14 mouse cellular contexts compared by ENCODE assay signal in the genomic region with DNA sequence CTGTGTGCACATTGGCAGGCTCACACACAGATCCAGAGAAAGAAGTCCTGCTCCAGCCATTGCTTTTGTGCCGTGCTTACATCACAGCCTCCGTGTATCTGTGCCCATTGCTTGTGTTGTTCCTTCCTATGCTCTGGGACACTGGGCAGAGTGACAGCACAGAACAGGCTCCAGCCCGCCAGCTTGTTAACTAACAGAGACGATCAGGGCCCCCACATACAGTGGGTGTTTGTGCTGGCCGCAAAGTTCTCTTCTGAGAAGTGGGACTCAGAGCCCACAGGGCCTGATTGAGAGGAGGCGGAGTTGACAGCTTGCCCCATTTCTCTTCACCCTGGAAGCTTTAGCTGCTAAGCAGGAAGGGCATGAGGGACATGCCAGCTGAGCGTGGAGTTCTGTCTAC.
DNase-seq lines count a peak whose midpoint lies in the region; ATAC-seq and TF ChIP-seq lines count a peak whose summit lies in the region.
"Had no signal": no experiment of that assay in that cellular context is flagged by ENCODE, and none has a peak within 500 bp of the region (broad histone marks: within the 10 kb centered on the region; RNA-seq: fewer than 3 reads in every experiment).

No protein-coding gene starts in this region.

- H3K27me3 ChIP-seq in midbrain, embryonic 16.5 days (ENCODE audit: control insufficient read depth, insufficient read depth, low read depth, low read length) = no peaks in the 10 kb centered on the region
- H3K27me3 ChIP-seq: liver, embryonic 13.5 days; megakaryocyte, embryonic 14.5 days had no signal

- H3K36me3 ChIP-seq in midbrain, embryonic 16.5 days (ENCODE audit: control insufficient read depth, insufficient read depth, low read length) = peaks cover 37% of the 10 kb centered on the region

- no peaks in the 10 kb centered on the region for H3K9me3 ChIP-seq in midbrain, embryonic 16.5 days (replicated peaks; ENCODE audit: control insufficient read depth, low read length, poor library complexity, severe bottlenecking)
- H3K9me3 ChIP-seq: limb, embryonic 10.5 days; liver, embryonic 13.5 days had no signal

- H3K27ac ChIP-seq in midbrain, embryonic 16.5 days (ENCODE audit: low read length) = no peak overlapping the region
- H3K27ac ChIP-seq: limb, embryonic 10.5 days; liver, embryonic 13.5 days had no signal

- no peak overlapping the region for H3K9ac ChIP-seq in midbrain, embryonic 16.5 days (ENCODE audit: low read depth, low read length)
- H3K9ac ChIP-seq: liver, embryonic 13.5 days had no signal

- H3K4me1 ChIP-seq in midbrain, embryonic 16.5 days (ENCODE audit: control insufficient read depth, insufficient read depth, low read length) = no peaks in the 10 kb centered on the region
- H3K4me1 ChIP-seq: limb, embryonic 10.5 days; liver, embryonic 13.5 days had no signal

- intact Hi-C loops in left cerebral cortex, postnatal 36 days (cut with DNase I) = no loop called here

- DNase-seq in layer of hippocampus, adult 11-12 months (ENCODE audit: low spot score) = peak; percentile 74
- DNase-seq in layer of hippocampus, adult 9-10 months (ENCODE audit: low spot score) = no peak
- peak; percentile 4 for DNase-seq in brain, embryonic 14.5 days (ENCODE audit: low read depth)
- peak; percentile 55 for DNase-seq in gonadal fat pad, adult 2 months (ENCODE audit: low read depth)
- DNase-seq in left cerebral cortex, postnatal 36 days (ENCODE audit: low spot score in 2 of 2) = peak; percentile 47 to 73
- no peak for DNase-seq in B cell, adult 2 months
- DNase-seq: adrenal gland, adult 8-10 months; cerebellum, adult 2 months; liver, embryonic 13.5 days; thymus, adult 18-20 months had no signal

- no peak overlapping the region for H3K4me3 ChIP-seq in midbrain, embryonic 16.5 days (ENCODE audit: low read depth, low read length)
- H3K4me3 ChIP-seq: limb, embryonic 10.5 days; liver, embryonic 13.5 days; megakaryocyte, embryonic 14.5 days had no signal

- no peak overlapping the region for H3K4me2 ChIP-seq in midbrain, embryonic 16.5 days (ENCODE audit: low read length)
- H3K4me2 ChIP-seq: liver, embryonic 13.5 days had no signal

- TF ChIP-seq CTCF in brain, embryonic 14.5 days (IDR thresholded peaks at IDR 0.05; ENCODE audit: borderline replicate concordance, extremely low read depth, insufficient read depth, insufficient read length) = no peak

- ATAC-seq in midbrain, embryonic 16.5 days = no peak
- ATAC-seq: forebrain, embryonic 16.5 days had no signal

- WGBS in midbrain, embryonic 16.5 days = 93% methylated on average over 7 of the region's 7 CpGs

- TF ChIP-seq POLR2A in brain, embryonic 14.5 days (IDR thresholded peaks at IDR 0.05; ENCODE audit: borderline replicate concordance, extremely low read depth, insufficient read depth, insufficient read length, poor library complexity, severe bottlenecking) = no peak

Comparison
In these comparisons a context has a peak if more than half of its experiments do, and no peak if none do; other contexts are left out.
1. DNase-seq: peak in layer of hippocampus, adult 11-12 months (single experiment), brain, embryonic 14.5 days (single experiment), gonadal fat pad, adult 2 months (single experiment) and left cerebral cortex, postnatal 36 days (2 of 2); none in layer of hippocampus, adult 9-10 months (single experiment) and B cell, adult 2 months (0 of 2).